Mouse (Mus musculus) heart, embryonic 13.5 days (tissue): ENCODE measurements around the gene Ltk. TPM values are rescaled to one million over a fixed set of nuclear protein-coding genes. Genes with fewer than 3 reads are reported as not detected.
"Not testable (repeated sequence)": the region's sequence is repeated elsewhere in the genome, so short reads cannot be mapped to it uniquely, and the experiment has no call there.

Experiments used
- ATAC-seq: fragments of 200-750 bp; cut with Nextera tagmentation; 2 replicates; pipeline ENCODE4 v1.8.0; 2017; ENCODE audit warnings: moderate TSS enrichment; ENCODE audit not compliant: insufficient number of reproducible peaks, low FRiP score, low TSS enrichment; ENCODE audit errors: extremely low read depth
- H3K27ac ChIP-seq: fragments of 300-500 bp; sonication (generic); replicated peaks from 2 replicates; pipeline ENCODE4 v1.5.1; 2015; ENCODE audit warnings: moderate library complexity, mild to moderate bottlenecking, inconsistent platforms
- H3K27me3 ChIP-seq: fragments of 300-500 bp; sonication (generic); replicated peaks from 2 replicates; pipeline ENCODE4 v1.6.1; 2015; ENCODE audit warnings: mild to moderate bottlenecking, inconsistent platforms
- H3K36me3 ChIP-seq: fragments of 300-500 bp; sonication (generic); 2 replicates; pipeline ENCODE4 v1.6.1; 2015; ENCODE audit warnings: mild to moderate bottlenecking, inconsistent platforms
- H3K4me1 ChIP-seq: fragments of 300-500 bp; sonication (generic); 2 replicates; pipeline ENCODE4 v1.6.1; 2015; ENCODE audit warnings: inconsistent platforms
- H3K4me2 ChIP-seq: fragments of 300-500 bp; sonication (generic); 2 replicates; pipeline ENCODE4 v1.6.1; 2015; ENCODE audit warnings: inconsistent platforms, mild to moderate bottlenecking, moderate library complexity
- H3K4me3 ChIP-seq: fragments of 300-500 bp; sonication (generic); 2 replicates; pipeline ENCODE4 v1.5.1; 2015; ENCODE audit warnings: moderate library complexity, mild to moderate bottlenecking, inconsistent platforms
- H3K9ac ChIP-seq: fragments of 300-500 bp; sonication (generic); 2 replicates; pipeline ENCODE4 v1.6.1; 2015; ENCODE audit warnings: inconsistent platforms, mild to moderate bottlenecking, moderate library complexity
- H3K9me3 ChIP-seq: fragments of 300-500 bp; sonication (generic); 2 replicates; pipeline ENCODE4 v1.6.1; 2016; ENCODE audit warnings: inconsistent platforms
- WGBS: fragments of 180-500 bp; shearing (Covaris S2); methylation state at CpG from one replicate; pipeline ENCODE4 v1.1.7; 2015; ENCODE audit warnings: mixed read lengths; 5-methylcytosine and 5-hydroxymethylcytosine counted together
- polyA plus RNA-seq: library from polyadenylated mRNA; unstranded; fragments of >200 nt; fragmentation: Nextera tagmentation; extraction: Ambion mirVana; gene quantifications from 2 replicates; pipeline ENCODE4 v1.2.1, GENCODE M21; 2015

Ltk gene
- polyA plus RNA-seq, 1 experiment from 2014 or later: 0.19 TPM

- 33% methylated on average over 2 of the region's 2 CpGs for WGBS
- Histone ChIP-seq H3K27ac (no peak overlapping the region), H3K27me3 (peaks cover 38% of the 10 kb centered on the region), H3K36me3 (peaks cover 5% of the 10 kb centered on the region), H3K4me1 (peaks cover 54% of the 10 kb centered on the region), H3K4me2 (no peak overlapping the region), H3K9ac (peak overlapping the region; percentile 87; the same call in 1 of the 2 replicates), H3K9me3 (no peaks in the 10 kb centered on the region), H3K4me3 (no peak overlapping the region)
- ATAC-seq: no peak
Observed at GRCm38 (mm10) chr2:119740567-119740966, 19.7 kb downstream of the Ltk start.

GRCm38 (mm10) chr2:119737124-119737523 is 23.1 kb downstream of the Ltk start:
- no peak overlapping the region for H3K4me2 ChIP-seq
- no peak overlapping the region for H3K9ac ChIP-seq
- H3K9me3 ChIP-seq: no peaks in the 10 kb centered on the region

GRCm38 (mm10) chr2:119730735-119731134 is 29.5 kb downstream of the Ltk start:
- 85% methylated on average over 4 of the region's 4 CpGs for WGBS
- peaks cover 99% of the 10 kb centered on the region for H3K36me3 ChIP-seq
- H3K27ac ChIP-seq: no peak overlapping the region

More at GRCm38 (mm10) chr2:119737124-119737523, 23.1 kb downstream of the Ltk start:
- ATAC-seq: no peak
- H3K27me3 ChIP-seq: peaks cover 21% of the 10 kb centered on the region
- 18% methylated on average over 12 of the region's 12 CpGs for WGBS
- peaks cover 39% of the 10 kb centered on the region for H3K36me3 ChIP-seq
- peaks cover 23% of the 10 kb centered on the region for H3K4me1 ChIP-seq
- no peak overlapping the region for H3K4me3 ChIP-seq
- H3K27ac ChIP-seq: no peak overlapping the region

GRCm38 (mm10) chr2:119727762-119728416 is 32.3 kb downstream of the Ltk start:
- no peak overlapping the region for H3K9ac ChIP-seq
- no peak overlapping the region for H3K27ac ChIP-seq
- ATAC-seq: no peak
- H3K27me3 ChIP-seq: no peaks in the 10 kb centered on the region
- no peak overlapping the region for H3K4me2 ChIP-seq
- H3K4me1 ChIP-seq: peaks cover 5% of the 10 kb centered on the region; the same call in 1 of the 2 replicates
- H3K36me3 ChIP-seq: peaks cover 95% of the 10 kb centered on the region
- 70% methylated on average over 3 of the region's 3 CpGs for WGBS
- no peak overlapping the region for H3K4me3 ChIP-seq
- H3K9me3 ChIP-seq: no peaks in the 10 kb centered on the region

More at GRCm38 (mm10) chr2:119730735-119731134, 29.5 kb downstream of the Ltk start:
- Histone ChIP-seq H3K4me1 (peaks cover 5% of the 10 kb centered on the region; the same call in 1 of the 2 replicates), H3K27me3 (peaks cover 5% of the 10 kb centered on the region; the same call in 1 of the 2 replicates), H3K4me3 (no peak overlapping the region), H3K9ac (no peak overlapping the region), H3K9me3 (no peaks in the 10 kb centered on the region), H3K4me2 (no peak overlapping the region)
- no peak for ATAC-seq

GRCm38 (mm10) chr2:119721070-119721469 is 39.2 kb downstream of the Ltk start:
- no peak overlapping the region for H3K9ac ChIP-seq
- no peak overlapping the region for H3K27ac ChIP-seq
- H3K27me3 ChIP-seq: no peaks in the 10 kb centered on the region
- H3K4me3 ChIP-seq: no peak overlapping the region
- H3K4me2 ChIP-seq: no peak overlapping the region
- H3K4me1 ChIP-seq: no peaks in the 10 kb centered on the region
- H3K9me3 ChIP-seq: no peaks in the 10 kb centered on the region
- ATAC-seq: no peak
- peaks cover 89% of the 10 kb centered on the region for H3K36me3 ChIP-seq
- WGBS: 91% methylated on average over 8 of the region's 8 CpGs

GRCm38 (mm10) chr2:119715868-119716267 is 44.4 kb downstream of the Ltk start:
- not testable (repeated sequence) for H3K27ac ChIP-seq, ATAC-seq, H3K4me3 ChIP-seq, H3K4me2 ChIP-seq, H3K9ac ChIP-seq, H3K27me3 ChIP-seq, H3K4me1 ChIP-seq, H3K9me3 ChIP-seq
- 89% methylated on average over 2 of the region's 2 CpGs for WGBS
- H3K36me3 ChIP-seq: peaks cover 88% of the 10 kb centered on the region

GRCm38 (mm10) chr2:119710011-119710410 is 50.2 kb downstream of the Ltk start:
- no peaks in the 10 kb centered on the region for H3K9me3 ChIP-seq
- H3K4me2 ChIP-seq: no peak overlapping the region
- no peak overlapping the region for H3K27ac ChIP-seq
- WGBS: 88% methylated on average over 3 of the region's 3 CpGs
- H3K27me3 ChIP-seq: no peaks in the 10 kb centered on the region
- peaks cover under 1% of the 10 kb centered on the region; the same call in 1 of the 2 replicates for H3K4me1 ChIP-seq
- no peak for ATAC-seq
- no peak overlapping the region for H3K9ac ChIP-seq
- H3K36me3 ChIP-seq: peaks cover 87% of the 10 kb centered on the region
- no peak overlapping the region for H3K4me3 ChIP-seq

- no peak for ATAC-seq
- Histone ChIP-seq H3K4me1 (no peaks in the 10 kb centered on the region), H3K27me3 (no peaks in the 10 kb centered on the region), H3K36me3 (peaks cover 83% of the 10 kb centered on the region), H3K27ac (no peak overlapping the region), H3K9ac (no peak overlapping the region), H3K4me2 (no peak overlapping the region), H3K4me3 (no peak overlapping the region), H3K9me3 (no peaks in the 10 kb centered on the region)
- 86% methylated on average over 3 of the region's 3 CpGs for WGBS
Observed at GRCm38 (mm10) chr2:119707676-119708075, 52.6 kb downstream of the Ltk start.

- no peak overlapping the region for H3K9ac ChIP-seq
- no peak overlapping the region for H3K4me2 ChIP-seq
- H3K27me3 ChIP-seq: no peaks in the 10 kb centered on the region
- no peak overlapping the region for H3K27ac ChIP-seq
- 92% methylated on average over 2 of the region's 2 CpGs for WGBS
- no peaks in the 10 kb centered on the region for H3K4me1 ChIP-seq
- peaks cover 53% of the 10 kb centered on the region for H3K36me3 ChIP-seq
- no peak overlapping the region for H3K4me3 ChIP-seq
- H3K9me3 ChIP-seq: no peaks in the 10 kb centered on the region
- no peak for ATAC-seq
Observed at GRCm38 (mm10) chr2:119703171-119703570, 57.1 kb downstream of the Ltk start.

Other genes with a start within 250 kb of the Ltk start
- 0.13 and 0.20 TPM in 2 replicates for gene Exd1, start 212.8 kb downstream of the Ltk start, polyA plus RNA-seq
- 40.6 and 46.4 TPM in 2 replicates for gene Chp1, start 212.7 kb downstream of the Ltk start, polyA plus RNA-seq
- 43.6 and 46.0 TPM in 2 replicates for gene Nusap1, start 142.1 kb downstream of the Ltk start, polyA plus RNA-seq
- gene Oip5, start 142.0 kb downstream of the Ltk start, polyA plus RNA-seq: 20.4 and 22.8 TPM in 2 replicates
- gene Ndufaf1, start 97.6 kb downstream of the Ltk start, polyA plus RNA-seq: 49.0 and 53.0 TPM in 2 replicates
- 21.6 and 25.6 TPM in 2 replicates for gene Rtf1, start 85.4 kb downstream of the Ltk start, polyA plus RNA-seq
- 1.8 and 2.1 TPM in 2 replicates for gene Itpka, start 18.1 kb downstream of the Ltk start, polyA plus RNA-seq
- gene Rpap1, start 27.1 kb upstream of the Ltk start, polyA plus RNA-seq: 17.6 and 19.4 TPM in 2 replicates
- gene Tyro3, start 37.3 kb upstream of the Ltk start, polyA plus RNA-seq: 7.3 and 7.9 TPM in 2 replicates
- 15.4 and 17.7 TPM in 2 replicates for gene Mga, start 136.8 kb upstream of the Ltk start, polyA plus RNA-seq
- gene Mapkbp1, start 212.3 kb upstream of the Ltk start, polyA plus RNA-seq: 1.5 and 1.8 TPM in 2 replicates